Mouse (Mus musculus): ENCODE measurements around the gene Gm17662.
A peak's percentile ranks its signal among the peaks of the same experiment; 100 is the strongest.

The Gm17662 gene

DNA sequence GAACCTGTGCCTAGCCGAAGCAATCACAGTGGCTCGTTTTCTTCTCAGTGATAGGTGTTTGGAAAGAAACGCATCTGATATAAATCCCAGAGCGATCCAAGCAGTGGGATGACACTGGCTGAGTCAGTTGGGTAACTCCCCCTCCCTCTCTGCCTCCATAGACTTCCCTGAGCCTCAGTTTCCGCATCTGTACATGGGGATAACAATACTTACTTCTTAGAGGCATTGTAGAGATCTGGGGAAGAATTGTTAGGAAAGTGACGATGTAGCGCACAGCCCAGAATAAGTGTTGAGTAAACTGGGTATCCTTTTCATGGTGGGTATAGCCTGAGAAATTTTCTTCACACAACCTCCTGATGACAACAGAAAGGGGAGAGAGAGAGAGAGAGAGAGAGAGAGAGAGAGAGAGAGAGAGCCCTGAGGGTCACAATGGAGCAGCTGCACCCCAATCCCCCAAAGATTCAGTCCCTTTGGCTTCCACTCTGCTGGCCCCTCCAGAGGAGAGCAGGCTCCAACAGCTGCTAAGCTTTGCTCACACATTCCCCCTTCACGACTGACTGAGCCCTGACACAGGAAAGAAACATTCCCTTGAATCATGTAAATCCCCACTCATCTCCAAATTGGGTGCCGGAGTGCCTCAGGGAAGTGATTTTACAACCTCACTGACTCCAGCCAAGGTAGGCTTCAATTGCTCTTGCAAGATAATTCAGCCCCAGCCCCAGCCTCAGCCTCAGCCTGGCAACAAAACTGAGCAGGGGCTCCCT lies 31.6 kb downstream of the Gm17662 start:
- no peak for DNase-seq

DNA sequence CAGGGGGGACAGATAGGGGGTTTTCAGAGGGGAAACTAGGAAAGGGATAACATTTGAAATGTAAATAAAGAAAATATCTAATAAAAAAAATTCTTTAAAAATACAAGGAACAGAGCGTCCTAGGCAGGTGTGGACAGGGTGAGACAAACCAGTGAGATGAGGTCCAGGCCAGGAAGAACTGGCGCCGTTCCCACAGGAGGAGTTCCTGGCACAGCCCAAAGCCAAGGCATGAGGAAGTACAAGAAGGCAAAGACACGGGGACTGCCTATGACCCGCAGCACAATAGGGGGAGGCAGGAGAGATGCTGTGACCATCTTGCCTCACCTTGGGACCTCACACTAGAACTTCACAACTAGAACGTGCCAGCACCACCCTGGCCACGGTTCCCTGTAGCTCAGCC lies 34.6 kb downstream of the Gm17662 start:
- no peak for DNase-seq

DNA sequence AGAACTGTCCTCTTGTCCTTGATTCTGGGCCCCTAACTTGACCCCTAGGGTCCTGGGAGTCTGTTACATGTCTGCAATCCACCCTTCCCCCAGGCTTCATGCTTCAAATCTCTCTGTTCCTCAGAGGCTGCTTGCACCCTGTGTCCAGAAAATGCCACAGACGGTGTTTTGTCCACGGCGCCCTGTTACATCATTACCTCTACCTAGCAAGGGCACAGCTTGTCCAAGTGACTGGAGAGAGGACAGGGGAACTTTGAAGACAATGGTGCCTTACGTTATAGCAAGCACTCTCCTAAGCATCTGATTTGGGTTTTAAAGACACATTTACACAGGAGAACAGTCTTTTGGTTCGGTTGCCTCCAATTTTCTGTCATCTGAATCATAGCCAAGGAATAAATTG lies 36.5 kb downstream of the Gm17662 start:
- DNase-seq, result no peak

DNA sequence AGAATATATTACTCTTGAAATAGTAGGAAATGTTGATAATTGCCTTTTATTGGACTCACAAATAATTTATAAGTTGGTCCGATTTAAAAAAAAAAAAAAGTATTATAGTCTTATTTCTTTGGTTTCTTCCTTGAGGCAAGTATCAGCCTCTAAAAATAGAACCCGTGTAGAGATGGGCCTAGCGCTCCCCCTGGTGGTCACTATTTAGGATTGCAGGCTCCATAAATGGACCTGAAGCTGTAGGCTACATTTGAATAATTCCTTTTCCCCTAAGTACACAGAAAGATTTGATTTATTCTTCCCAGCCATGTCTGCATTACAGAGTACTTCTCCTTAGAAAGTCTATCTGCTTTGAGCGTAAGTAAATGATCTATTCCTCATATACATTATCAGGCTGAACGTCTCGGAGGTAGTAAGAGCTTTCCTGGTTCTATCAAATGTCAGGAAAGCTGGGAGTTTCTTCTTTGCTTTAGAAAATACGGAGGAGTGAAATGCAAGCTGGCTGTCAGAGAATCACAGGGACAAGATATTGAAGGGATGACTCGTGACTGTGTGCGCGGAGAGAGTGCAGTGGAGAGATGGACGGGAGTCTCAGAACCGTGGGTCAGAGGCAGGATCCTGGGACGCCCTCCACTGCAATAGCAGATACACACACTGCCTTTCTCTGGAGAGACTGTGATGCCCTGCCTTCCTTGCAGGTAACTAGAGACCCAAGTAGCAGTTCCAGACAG lies 37.0 kb downstream of the Gm17662 start:
- DNase-seq, result peak; percentile 62

DNA sequence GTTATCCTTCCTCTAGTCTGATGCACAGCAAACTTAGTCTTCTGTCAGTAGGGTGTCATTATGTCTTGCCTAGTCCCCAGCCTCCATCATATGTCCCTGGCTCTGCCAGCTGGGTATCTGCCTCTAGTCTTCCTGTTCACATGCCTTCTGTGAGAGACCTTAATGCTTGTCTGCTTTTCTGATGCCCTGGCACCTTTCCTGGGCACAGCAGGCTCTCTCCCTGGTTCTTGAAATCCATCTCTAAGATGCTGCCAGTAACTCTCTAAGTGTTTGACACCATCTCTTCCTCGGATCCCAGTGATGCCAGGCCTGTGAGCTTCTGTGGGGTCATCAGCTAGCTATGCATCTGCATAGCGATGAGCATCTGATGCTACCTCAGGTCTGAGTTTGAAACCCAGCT lies 45.7 kb downstream of the Gm17662 start:
- no peak for DNase-seq

DNA sequence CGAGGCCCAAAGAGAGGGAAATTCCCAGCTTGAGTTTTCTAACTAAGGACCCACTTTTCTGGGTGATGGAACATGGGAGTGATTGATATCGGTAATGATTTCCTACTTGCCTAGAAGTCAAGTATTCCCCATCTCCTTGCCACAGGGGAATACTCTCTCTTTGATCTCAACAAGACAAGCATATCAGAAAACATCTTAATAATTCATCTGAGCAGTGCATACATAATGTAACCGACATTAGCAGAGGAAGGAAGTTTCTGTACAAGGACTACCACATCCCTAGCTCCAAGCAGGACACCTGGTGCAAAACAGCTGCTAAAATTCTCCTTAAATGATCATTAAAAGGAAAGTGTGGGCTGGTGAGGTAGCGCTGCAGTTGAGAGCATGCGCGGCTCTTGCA lies 47.9 kb downstream of the Gm17662 start:
- no peak for DNase-seq
